Mouse (Mus musculus) common myeloid progenitor, adult 5-6 weeks (primary cell): ENCODE data around the gene Dennd1b. TPM values are rescaled to one million over a fixed set of nuclear protein-coding genes. Genes with fewer than 3 reads are reported as not detected.
A peak's percentile ranks its signal among the peaks of the same experiment; 100 is the strongest.

ENCODE experiments used
- ATAC-seq: replicated peaks from 2 replicates; pipeline ENCODE4 v1.8.0; 2016; ENCODE audit warnings: low read depth, mild to moderate bottlenecking, moderate TSS enrichment, inconsistent platforms; ENCODE audit not compliant: poor library complexity, severe bottlenecking
- total RNA-seq: library from RNA; stranded (forward); fragments of 200-1000, 187-1606 nt; gene quantifications from 2 replicates; pipeline ENCODE4 v1.2.3, GENCODE M21; 2017

Dennd1b gene
- total RNA-seq, 1 experiment from 2014 or later, result 25.1 TPM

DNA sequence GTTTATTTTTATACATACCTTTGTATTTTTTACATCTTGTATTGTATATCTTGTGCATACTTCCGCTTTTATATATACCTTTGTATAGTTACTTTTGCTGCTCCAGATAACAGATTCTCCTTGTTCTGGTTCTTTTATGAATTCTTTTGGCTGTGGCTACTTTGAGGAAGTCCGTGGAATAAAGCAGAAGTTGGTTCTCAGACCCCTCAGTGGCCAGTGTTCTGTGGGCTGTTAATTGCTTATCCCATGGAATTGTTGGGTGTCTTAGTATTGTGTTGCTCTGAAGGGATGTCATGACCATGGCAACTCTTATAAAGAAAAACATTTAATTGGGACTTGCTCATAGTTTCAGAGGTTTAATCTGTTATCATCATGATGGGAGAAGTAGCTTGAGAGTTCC is 40.3 kb downstream of the Dennd1b start:
- peak; percentile 79 for ATAC-seq

DNA sequence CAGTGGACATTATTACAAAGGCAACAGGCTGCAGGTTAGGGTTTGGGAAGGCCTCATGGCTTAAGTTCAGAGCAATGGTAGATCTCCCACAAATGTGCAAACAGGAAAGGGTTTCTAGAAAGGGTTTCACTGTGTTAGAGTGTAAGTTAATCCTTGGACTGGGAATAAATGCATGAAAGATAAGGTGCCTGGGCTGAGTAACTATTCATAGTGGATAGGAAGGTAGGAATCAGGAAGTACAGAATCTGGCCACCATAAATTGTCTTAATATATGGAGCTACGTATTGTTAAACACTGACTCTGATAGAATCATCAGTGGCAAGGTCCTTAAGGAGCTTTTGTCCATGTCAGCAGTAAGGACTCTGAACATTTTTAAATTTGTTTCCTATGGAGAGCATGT is 42.8 kb downstream of the Dennd1b start:
- no peak for ATAC-seq

DNA sequence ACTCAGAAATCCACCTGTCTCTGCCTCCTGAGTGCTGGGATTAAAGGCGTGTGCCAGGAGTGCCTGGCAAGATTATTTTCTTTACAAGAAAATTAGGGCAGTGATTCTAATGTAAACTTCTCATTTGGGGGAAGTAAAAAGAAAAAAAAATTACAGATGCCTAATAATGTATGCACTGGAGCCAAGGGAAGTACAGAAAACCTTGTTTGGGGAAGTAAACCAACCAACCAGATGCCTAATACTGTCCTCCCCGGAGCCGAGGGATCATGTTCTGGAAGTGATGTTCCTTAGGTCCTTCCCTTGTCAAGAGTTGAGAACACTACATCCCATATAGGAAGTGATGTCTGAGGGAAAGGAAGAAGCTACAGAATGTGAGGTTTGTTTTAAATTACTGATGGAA is 44.2 kb downstream of the Dennd1b start:
- ATAC-seq, result 0 out of 2 replicates have a peak, but pooled peaks have one; percentile 43

DNA sequence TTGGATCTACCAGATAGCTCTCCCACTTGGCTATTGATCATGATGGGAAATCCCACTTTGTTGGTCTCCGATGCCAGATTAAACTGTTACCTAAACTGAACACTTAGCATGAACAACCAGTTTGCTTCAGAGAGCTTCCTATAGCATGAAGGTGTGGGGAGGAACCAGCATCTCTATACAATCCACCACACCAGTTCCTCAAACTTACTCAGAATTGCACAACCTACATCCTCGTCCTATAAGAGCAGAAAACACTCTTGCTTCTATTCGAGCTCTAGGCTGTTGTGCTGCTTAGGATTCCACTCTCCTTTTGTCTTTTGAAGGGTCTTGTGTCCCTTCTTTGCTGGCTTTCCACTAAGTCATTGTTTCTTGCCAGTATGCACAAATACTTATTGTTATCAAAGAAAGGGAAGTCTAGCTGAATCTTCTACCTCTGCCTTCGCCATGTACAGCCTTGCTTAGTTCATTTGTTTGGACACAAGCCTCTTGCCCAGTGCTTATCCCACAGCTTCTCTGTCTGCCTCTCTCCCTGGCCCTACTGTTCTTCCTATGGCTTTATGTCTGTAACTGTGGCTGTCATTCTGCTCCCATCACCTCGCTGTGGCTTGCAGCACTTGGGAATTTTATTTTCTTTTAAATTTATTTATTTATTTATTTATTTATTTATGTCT is 52.0 kb downstream of the Dennd1b start:
- ATAC-seq, result peak; percentile 82

DNA sequence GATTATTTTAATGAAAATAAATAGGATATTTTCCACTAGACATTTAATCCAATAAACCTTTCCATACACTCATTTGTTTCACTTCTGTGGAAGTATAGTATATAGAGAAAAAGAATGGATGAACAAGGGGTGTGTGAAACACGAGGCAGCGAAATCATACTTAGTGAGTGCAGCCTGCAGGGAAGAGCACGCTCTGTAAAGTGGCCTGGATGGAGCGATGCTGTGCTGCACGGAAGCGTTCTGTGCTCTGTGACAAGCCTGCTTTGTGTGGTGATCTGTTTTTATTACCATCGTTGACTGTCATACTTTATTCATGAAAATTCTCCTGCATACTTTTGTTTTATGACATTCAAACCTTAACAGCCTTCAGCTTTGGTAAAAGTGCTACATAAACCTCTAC is 58.1 kb downstream of the Dennd1b start:
- ATAC-seq, result no peak

DNA sequence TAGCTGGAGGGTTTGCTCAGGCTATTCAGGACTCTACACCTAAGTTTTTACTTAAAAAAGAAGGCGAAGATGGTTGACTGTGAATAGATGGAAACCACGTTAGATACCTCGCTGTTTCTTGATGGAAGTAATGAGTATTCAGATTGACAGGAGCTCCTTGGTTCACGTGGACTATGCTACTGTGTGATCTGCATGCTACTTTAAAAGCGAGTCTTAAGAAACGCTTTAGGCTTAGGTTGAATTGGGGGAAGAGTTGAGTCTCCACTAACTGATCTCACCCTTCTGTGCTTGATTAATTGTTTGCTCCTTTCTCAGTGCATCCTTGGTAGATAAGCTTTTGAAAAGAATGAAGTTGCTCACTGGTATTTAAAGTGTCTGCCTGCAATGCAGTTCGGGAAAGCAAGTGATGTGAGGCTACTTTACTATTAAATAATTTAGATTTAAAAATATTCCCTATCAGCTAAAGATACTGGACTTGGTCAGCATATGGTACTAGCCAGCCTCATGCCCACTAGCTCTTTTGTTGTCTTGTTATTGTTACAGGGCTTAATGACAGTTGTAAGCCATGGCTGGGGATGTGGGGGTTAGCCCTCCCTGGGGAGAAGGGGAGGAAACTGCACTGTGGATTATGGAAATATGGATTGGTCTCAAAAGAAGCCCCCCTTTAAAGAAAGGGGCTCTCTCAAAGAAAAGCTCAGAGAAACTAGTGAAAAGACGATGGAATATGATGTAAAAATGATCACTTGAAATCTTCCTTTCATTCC is 62.8 kb downstream of the Dennd1b start:
- no peak for ATAC-seq

DNA sequence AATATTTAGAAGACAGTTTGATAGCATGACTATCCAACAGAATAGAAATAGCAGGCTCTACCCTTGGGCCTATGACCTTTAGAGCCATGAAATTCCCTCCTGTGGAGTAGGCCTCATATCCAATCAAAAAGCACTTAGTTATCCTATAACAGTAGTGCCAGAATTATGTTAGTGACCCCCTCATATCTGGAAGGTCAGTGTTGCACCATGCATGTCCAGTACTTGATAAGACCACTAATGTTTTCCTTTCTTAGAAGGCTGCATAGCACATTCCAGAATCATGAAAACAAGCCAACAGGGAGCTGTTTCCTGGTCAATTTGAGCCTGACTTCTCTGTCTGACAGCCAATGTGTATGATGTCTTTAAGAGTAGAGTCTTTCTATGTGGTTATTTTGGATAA is 66.3 kb downstream of the Dennd1b start:
- ATAC-seq, result no peak

DNA sequence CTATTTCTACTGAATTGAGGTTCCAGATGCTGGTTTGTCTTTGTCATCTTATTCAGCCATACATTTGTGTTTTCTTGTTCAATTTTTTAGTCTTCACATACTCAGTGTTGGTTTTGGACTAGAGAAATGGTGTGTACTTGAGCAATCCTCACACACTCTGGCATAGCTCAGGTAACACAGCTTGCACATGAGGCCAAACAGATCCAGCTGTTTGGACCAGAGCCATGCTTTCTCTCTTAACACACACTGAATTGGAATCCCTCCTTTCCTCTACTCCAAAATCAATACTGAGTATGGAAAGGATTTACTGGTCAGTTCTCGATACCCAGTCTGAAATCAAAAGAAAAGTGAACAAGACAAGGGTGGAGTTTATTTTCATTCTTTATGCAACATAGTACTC is 69.2 kb downstream of the Dennd1b start:
- ATAC-seq, result no peak

DNA sequence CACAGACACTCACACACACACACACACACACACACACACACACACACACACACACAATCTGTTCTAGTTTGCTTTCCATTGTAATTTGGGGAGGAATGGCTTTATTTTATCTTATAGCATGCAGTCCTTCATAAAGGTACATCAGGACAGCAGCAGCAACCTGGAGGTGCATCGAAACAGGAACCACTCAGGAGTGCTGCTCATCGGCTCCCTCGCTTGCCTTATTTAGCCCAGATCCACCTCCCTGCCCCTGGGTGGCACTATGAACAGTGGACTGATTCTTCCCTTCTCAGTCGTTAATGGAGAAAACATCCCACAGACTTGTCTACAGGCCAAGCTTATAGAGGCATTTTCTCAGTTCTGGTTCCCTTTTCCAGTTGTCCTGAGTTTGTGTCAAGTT is 71.9 kb downstream of the Dennd1b start:
- ATAC-seq, result 0 out of 2 replicates have a peak, but pooled peaks have one; percentile 10

DNA sequence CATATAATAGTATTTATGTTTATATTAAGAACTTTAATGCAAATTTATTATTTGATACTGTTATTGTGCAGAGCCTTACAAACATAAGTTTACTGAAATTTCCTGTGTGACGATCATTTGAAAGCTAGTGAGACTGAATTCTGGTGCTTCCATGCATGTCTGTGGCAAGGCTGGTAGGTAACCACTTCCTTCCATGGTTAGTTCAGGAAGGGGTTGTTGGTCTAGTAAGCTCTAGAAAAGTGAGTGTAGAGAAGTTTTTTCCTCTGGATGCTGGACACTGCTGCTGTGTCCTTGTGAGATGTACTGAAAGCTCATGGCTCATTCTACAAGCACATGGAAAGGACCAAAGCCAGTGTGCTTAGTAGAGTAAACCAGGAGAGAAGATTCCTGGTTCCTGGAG is 73.1 kb downstream of the Dennd1b start:
- peak; percentile 93 for ATAC-seq

DNA sequence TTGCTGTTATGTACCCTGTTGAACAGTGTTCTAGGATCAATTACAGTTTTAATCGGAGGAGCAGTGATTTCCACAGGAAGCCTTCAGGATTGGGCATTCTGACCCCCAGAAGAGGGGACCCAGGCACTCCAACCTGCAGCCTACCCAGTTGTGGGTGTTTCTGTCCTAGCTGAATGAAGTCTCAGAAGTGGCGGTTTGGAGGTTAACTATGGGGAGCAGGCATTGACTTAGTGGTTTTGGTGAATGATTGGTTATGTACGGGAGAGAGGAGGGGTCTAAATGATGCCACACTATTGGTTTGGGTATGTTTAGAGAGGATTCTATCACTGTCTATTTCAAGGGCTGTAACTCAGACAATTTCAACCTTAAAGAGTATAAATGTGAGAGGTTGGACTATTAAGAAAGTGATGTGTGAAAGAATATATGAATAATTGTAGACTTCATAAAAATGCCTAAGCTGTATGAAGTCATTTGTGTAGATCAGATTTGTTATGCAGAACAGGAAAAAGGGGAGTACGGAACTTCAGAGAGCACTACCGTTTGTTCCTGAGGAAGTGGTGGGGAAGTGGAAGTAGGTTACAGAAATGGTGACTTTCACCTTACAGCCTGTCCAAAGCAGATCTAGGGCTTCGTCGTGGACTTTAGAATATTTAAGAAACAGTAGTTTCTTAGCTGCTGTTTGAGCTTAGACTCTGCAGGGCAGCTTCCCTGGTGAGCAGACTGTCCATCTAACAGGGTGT is 73.7 kb downstream of the Dennd1b start:
- peak; percentile 46 for ATAC-seq

DNA sequence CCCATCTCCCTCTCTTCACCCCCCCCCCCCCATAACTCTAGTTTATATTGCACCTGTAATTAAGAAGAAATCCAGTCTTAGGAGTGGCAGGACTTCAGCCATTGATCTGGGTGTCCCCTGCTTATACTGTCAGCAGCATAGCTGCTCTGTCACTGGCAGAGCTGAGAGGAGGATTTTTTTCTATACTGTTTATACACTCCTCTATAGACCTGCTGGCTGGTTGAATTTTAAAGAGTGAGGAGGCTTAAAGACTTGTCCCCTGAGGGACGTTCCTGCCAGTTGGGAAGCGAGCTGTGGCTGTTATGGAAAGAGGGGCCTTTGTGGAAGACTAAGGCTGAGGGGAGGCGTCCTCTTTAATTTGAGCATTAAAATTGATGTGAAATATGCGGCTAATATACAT is 74.8 kb downstream of the Dennd1b start:
- ATAC-seq, result no peak

DNA sequence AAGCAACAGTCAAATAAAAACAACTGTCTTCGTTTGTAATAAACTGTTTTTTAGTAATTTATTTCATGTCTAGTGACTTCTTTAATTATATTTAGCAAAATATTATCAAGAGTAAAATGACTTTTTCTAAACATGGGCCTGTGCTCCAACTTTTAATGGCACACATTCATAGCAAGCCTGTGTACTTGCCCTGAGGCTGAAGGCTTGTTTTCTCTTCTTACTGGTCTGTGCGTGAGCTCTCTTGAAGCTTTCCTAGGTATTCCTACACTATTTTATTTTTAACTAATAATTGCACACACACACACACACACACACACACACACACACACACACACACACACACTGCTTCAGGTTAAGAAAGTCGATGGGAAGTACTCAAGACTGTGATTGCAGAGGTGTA is 75.4 kb downstream of the Dennd1b start:
- no peak for ATAC-seq

DNA sequence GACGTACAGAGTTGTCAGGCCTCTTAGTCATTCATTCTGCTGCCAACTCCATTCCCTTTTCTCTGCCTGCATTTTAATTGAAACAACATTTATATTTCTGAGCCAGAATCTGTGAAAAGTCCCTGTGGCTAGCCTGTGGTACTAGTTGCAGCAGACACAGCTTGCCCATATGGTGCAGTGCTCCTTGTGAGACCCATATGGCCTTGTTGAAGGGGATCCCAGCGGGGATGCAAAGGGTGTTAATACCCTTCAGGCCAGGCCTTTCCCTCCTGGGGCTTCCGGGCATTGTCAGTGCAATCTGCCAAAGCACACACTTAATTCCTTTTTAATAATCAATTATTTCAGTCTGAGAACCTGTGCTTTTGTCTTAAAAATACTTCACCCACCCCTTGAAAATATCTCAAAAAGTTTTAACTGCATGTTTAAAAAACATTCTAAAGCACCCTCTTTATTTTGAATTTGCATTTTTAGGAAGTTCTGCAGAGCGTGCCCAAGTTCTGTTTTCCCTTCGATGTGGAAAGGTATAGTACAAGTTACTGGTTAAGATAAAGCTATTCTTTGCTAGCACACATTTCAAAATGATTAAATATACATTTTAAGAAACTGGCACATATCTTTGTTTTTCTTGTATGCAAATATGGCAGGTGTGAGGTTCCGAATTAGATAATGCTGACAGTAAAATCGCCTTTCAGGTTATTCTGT is 76.4 kb downstream of the Dennd1b start:
- ATAC-seq, result no peak

DNA sequence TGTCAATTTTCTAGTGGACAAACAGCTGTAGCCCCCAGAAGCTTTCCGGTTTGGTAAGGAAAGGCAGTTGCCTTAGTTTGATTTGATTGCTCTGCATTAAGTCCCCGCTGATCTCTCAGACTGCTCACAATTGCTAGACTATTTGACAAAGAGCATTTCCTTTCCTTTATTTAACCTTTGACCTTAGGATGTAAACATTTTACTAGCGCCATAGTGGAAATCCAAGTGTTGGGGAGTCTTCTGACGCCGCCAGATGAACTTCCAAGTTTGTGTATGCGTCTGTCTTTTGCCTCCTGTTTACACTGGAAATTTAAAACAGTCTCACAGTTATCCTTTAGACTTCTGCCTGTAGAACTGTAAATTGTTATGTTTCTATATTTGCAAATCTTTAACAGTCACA is 85.8 kb downstream of the Dennd1b start:
- ATAC-seq, result no peak

DNA sequence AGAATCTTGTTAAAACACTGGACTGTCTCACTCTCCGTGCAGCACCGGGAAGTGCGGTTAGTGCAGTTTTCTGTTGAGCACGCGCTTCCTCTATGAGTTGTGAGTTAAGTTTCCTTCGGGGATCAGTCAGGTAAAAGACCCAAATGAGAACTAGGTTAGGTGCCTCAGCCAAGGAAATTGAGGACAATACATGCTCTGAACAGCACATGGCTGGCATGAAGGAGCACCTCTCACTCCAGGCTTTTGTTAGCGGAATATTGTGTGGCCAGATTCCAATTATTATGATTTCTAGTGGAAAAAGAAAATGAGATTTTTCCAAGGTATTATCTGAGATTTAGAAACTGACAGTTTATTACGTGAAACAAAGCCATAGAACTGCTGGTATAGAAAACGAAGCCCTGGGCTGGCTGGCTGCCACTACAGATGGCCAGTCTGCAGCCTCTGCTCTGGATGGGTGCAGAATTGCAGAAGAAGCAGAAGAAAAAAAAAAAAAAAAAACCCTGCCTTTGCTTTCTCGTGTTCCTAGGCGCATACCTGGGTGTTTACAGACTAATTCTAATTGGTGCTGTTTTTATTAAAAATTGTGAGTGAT is 86.7 kb downstream of the Dennd1b start:
- no peak for ATAC-seq

DNA sequence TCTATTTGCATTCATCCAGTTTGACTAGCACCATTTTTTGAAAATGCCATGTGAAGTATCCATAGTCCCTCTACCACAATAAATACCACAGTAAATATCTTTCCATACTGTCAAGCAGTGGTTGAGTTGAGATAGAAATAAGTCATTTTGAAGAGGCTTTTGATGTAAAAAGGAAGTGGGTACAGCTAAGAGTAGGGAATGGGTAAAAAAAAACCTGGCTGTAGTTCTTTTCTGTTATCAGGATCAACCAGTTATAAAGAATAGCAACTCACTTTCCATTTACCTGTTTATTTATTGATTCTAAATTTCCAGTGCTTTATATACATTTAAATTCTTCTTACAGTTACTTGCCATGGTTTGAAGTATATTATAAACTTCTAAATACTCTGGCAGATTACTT is 89.8 kb downstream of the Dennd1b start:
- peak; percentile 58 for ATAC-seq

DNA sequence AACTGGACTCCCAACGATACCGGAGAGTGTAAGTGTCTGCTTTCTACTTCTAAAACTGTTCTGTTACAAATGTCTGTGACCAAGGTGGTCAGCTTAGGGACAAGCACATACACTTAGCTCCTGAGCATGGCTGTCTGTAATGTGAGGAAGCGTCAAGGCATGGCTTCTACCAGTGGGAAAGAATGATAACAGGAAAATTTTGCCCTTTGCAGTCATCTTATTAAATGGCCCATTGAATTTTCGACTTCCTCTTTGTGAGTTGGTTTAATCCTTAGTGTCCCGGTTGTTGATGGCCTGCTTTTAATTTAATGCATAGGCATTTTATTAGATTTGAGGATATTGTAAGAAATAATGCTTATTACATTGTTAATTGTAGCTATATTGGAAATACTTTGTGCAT is 97.1 kb downstream of the Dennd1b start:
- no peak for ATAC-seq

DNA sequence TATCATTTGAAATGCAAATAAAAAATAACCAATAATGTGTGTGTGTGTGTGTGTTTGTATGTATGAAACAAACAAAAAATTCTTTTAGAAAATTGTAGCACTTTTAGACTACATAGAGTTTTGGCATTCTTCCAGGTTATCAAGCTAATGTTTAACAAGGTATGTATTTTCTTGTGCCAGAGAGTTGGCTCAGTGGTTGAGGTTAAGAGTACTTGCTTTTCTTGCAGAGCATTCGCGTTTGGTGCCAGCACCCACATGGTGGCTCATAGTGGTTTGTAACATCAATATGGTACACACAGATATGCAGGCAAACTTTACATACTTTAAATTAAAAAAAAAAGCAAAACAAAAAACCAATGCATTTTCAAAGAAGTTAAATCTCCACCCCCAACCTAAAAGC is 101.5 kb downstream of the Dennd1b start:
- ATAC-seq, result no peak

DNA sequence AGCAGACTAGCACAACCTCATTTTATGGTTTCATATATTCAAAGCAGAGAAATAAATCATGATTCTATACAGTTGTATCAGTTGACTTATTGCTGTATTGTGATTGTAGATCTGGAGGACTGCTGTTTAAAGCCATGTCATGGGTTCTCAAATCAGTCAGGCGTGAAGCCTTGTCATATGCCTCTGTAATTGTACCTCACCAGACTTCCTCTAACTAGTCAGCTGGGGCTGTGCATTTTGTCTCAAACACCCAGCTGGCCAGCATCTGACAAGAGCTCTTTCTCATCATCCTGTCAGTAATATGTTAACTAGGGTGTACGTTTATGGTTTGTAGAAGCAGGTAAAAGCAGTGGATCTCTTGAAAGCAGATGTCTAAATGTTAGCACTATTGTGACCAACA is 104.0 kb downstream of the Dennd1b start:
- no peak for ATAC-seq
